Mouse (Mus musculus): ENCODE results near the gene Gm2030.
"Not testable (repeated sequence)": the region's sequence is repeated elsewhere in the genome, so short reads cannot be mapped to it uniquely, and the experiment has no call there.

Gm2030 gene

GRCm38 (mm10) chrX:26309944-26310343 lies at the start of gene Gm2030:
Gm2030 (minus strand) TSS chrX:26310044.
- not testable (repeated sequence) for DNase-seq (ENCODE audit: low spot score in 2 of 2)
